Mouse (Mus musculus): Measurements from ENCODE around the gene Emilin1.

DNA sequence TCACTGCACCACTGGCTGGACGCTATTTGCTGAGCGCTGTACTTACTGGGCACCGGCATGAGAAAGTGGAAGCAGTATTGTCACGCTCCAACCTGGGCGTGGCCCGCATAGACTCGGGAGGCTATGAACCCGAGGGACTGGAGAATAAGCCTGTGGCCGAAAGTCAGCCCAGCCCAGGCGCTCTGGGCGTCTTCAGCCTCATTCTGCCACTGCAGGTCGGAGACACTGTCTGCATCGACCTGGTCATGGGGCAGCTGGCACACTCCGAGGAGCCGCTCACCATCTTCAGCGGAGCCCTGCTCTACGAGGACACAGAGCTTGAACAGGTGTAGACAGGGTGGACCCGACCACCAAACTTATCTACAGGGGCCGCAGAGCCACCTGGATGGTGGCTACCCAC is 7.4 kb downstream of the Emilin1 start:
- TF ChIP-seq CTCF (conservative IDR thresholded peaks at IDR 0.05; ENCODE audit: low read length) (no peak), NANOG (IDR thresholded peaks at IDR 0.05; ENCODE audit: borderline replicate concordance, low read length) (no peak)

Measured in E14TG2a.4 (cell line).